Mouse (Mus musculus): ENCODE data around the gene Slc8a3. TPM values are rescaled to one million over a fixed set of nuclear protein-coding genes. Genes with fewer than 3 reads are reported as not detected.

The Slc8a3 gene
- total and polyA plus RNA-seq, 3 experiments = 0.11 TPM; not detected in 2

DNA sequence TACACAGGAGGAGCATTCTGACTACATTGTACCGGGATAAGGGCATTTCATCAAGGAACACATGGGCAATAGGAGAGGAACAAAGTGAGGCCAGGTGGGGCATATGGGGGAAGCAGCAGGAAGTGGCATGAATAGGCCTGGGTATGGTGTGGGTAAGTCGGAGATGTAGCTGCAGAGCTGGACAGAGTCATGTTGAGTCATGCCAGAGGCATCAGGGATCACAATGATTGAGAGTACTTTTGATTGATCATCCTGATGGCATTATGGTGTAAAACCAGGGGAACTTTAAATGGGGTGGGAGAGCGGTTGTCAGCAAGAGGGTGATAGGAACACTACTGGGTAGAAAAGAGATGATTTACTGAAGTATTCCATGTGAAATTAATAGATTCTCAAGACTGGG is 160.0 kb downstream of the Slc8a3 start:
- dilution Hi-C loops (cut with MboI; ENCODE audit: extremely low pct_ligation_motif_present, extremely low pct_unique_long_range_greater_than_20kb, low sequenced_read_pairs) = no loop called here

DNA sequence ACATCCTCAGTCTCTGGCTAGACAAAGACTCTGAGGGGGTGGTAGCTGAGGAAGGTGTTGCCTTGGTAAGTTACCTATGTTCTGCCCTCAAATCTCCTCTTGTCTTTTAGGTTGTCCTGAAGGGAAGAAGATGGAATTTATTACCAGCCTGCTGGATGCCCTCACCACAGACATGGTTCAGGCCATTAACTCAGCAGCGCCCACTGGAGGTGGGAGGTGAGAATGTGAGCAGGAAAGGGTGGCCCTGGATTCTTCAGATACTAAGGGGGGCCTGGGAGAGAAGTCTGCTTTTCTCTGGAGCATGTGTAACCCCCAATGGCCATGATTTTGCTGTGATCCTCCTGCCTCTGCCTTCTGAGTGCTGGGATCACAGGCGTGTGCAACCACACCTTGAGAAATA is 162.9 kb downstream of the Slc8a3 start:
- dilution Hi-C loops (cut with MboI; ENCODE audit: extremely low pct_ligation_motif_present, extremely low pct_unique_long_range_greater_than_20kb, low sequenced_read_pairs) (no loop called here), in situ Hi-C loops (cut with MboI; ENCODE audit: low pct_ligation_motif_present, low pct_unique_long_range_greater_than_20kb, low sequenced_read_pairs) (no loop called here)
- Histone ChIP-seq H3K27ac (ENCODE audit: insufficient read depth, low read depth) (no peak overlapping the region), H3K79me2 (replicated peaks; ENCODE audit: control insufficient read depth, extremely low read depth, insufficient read depth, poor library complexity, severe bottlenecking) (no peaks in the 10 kb centered on the region), H3K9ac (ENCODE audit: insufficient read depth, low read depth) (no peak overlapping the region), H3K9me3 (replicated peaks; ENCODE audit: low read length) (no peaks in the 10 kb centered on the region), H3K36me3 (replicated peaks in 1 of 2; ENCODE audit: control insufficient read depth in 1 of 2, insufficient read depth in 1 of 2, low read length in 1 of 2) (peaks cover 2 to 81% of the 10 kb centered on the region in 2 experiments), H3K4me2 (ENCODE audit: insufficient read depth, low read depth, poor library complexity, severe bottlenecking) (no peak overlapping the region), H3K27me3 (replicated peaks) (no peaks in the 10 kb centered on the region), H3K4me1 (ENCODE audit: control insufficient read depth in 1 of 2, insufficient read depth in 2 of 2) (no peaks in the 10 kb centered on the region), H3K4me3 (replicated peaks in 1 of 3; ENCODE audit: low read depth in 2 of 3, low read length in 2 of 3, poor library complexity in 1 of 3) (no peak overlapping the region)
- peak; percentile 17 for DNase-seq (ENCODE audit: extremely low read depth)
- TF ChIP-seq E2F4 (IDR thresholded peaks at IDR 0.05; ENCODE audit: insufficient replicate concordance, low read depth, low read length) (no peak), CHD2 (IDR thresholded peaks at IDR 0.05; ENCODE audit: low read length) (no peak), RAD21 (IDR thresholded peaks at IDR 0.05; ENCODE audit: low read depth, low read length) (peak; percentile 26), ELF1 (IDR thresholded peaks at IDR 0.05; ENCODE audit: low read depth, low read length) (no peak), SMC3 (IDR thresholded peaks at IDR 0.05; ENCODE audit: low read depth, low read length) (peak; percentile 47), GABPA (IDR thresholded peaks at IDR 0.05; ENCODE audit: insufficient replicate concordance, low read depth, low read length) (no peak), BHLHE40 (IDR thresholded peaks at IDR 0.05; ENCODE audit: low read depth, low read length) (no peak), NELFE (IDR thresholded peaks at IDR 0.05; ENCODE audit: low read depth, low read length) (no peak), TBP (conservative IDR thresholded peaks at IDR 0.05; ENCODE audit: low read depth, low read length) (no peak), USF2 (conservative IDR thresholded peaks at IDR 0.05; ENCODE audit: low read depth, low read length) (no peak), UBTF (IDR thresholded peaks at IDR 0.05; ENCODE audit: low read depth, low read length) (no peak), CTCF (conservative IDR thresholded peaks at IDR 0.05 in 1 of 2, IDR thresholded peaks at IDR 0.05 in 1 of 2; ENCODE audit: low read depth in 2 of 2, low read length in 2 of 2) (peak; percentile 53 to 62; a peak in 3 of 4 replicates), JUN (IDR thresholded peaks at IDR 0.05; ENCODE audit: insufficient read depth, low read depth, low read length) (no peak), SIN3A (IDR thresholded peaks at IDR 0.05; ENCODE audit: low read length) (no peak)

More for the DNA sequence above, 160.0 kb downstream of the Slc8a3 start:
- in situ Hi-C loops (cut with MboI; ENCODE audit: low pct_ligation_motif_present, low pct_unique_long_range_greater_than_20kb, low sequenced_read_pairs) = no loop called here
- H3K36me3 ChIP-seq (replicated peaks in 1 of 2; ENCODE audit: control insufficient read depth in 1 of 2, insufficient read depth in 1 of 2, low read length in 1 of 2) = peaks cover 2 to 71% of the 10 kb centered on the region in 2 experiments
- H3K27me3 ChIP-seq (replicated peaks) = no peaks in the 10 kb centered on the region
- H3K9ac ChIP-seq (ENCODE audit: insufficient read depth, low read depth) = no peak overlapping the region
- no peaks in the 10 kb centered on the region for H3K79me2 ChIP-seq (replicated peaks; ENCODE audit: control insufficient read depth, extremely low read depth, insufficient read depth, poor library complexity, severe bottlenecking)
- no peak overlapping the region for H3K27ac ChIP-seq (ENCODE audit: insufficient read depth, low read depth)
- no peaks in the 10 kb centered on the region for H3K9me3 ChIP-seq (replicated peaks; ENCODE audit: low read length)
- H3K4me1 ChIP-seq (ENCODE audit: control insufficient read depth in 1 of 2, insufficient read depth in 2 of 2) = no peaks in the 10 kb centered on the region
- H3K4me3 ChIP-seq (replicated peaks in 1 of 3; ENCODE audit: low read depth in 2 of 3, low read length in 2 of 3, poor library complexity in 1 of 3) = no peak overlapping the region
- H3K4me2 ChIP-seq (ENCODE audit: insufficient read depth, low read depth, poor library complexity, severe bottlenecking) = no peak overlapping the region
- TF ChIP-seq JUN (IDR thresholded peaks at IDR 0.05; ENCODE audit: insufficient read depth, low read depth, low read length) (no peak), MXI1 (IDR thresholded peaks at IDR 0.05; ENCODE audit: low read depth, low read length) (no peak), ZMIZ1 (IDR thresholded peaks at IDR 0.05; ENCODE audit: low read depth, low read length) (no peak), IRF4 (IDR thresholded peaks at IDR 0.05; ENCODE audit: low read depth, low read length) (no peak), CTCF (conservative IDR thresholded peaks at IDR 0.05 in 1 of 2, IDR thresholded peaks at IDR 0.05 in 1 of 2; ENCODE audit: low read depth in 2 of 2, low read length in 2 of 2) (no peak), BHLHE40 (IDR thresholded peaks at IDR 0.05; ENCODE audit: low read depth, low read length) (no peak), MAZ (IDR thresholded peaks at IDR 0.05; ENCODE audit: low read depth, low read length) (no peak), UBTF (IDR thresholded peaks at IDR 0.05; ENCODE audit: low read depth, low read length) (no peak), POLR2A (IDR thresholded peaks at IDR 0.05; ENCODE audit: low read depth, low read length) (no peak), NRF1 (IDR thresholded peaks at IDR 0.05; ENCODE audit: low read depth, low read length) (no peak), MEF2A (IDR thresholded peaks at IDR 0.05; ENCODE audit: borderline replicate concordance, low read depth, low read length) (no peak), E2F4 (IDR thresholded peaks at IDR 0.05; ENCODE audit: insufficient replicate concordance, low read depth, low read length) (no peak), ELF1 (IDR thresholded peaks at IDR 0.05; ENCODE audit: low read depth, low read length) (no peak), USF2 (conservative IDR thresholded peaks at IDR 0.05; ENCODE audit: low read depth, low read length) (no peak), POLR2AphosphoS2 (IDR thresholded peaks at IDR 0.05; ENCODE audit: low read depth, low read length) (no peak), RCOR1 (conservative IDR thresholded peaks at IDR 0.05; ENCODE audit: low read depth, low read length) (no peak), SMC3 (IDR thresholded peaks at IDR 0.05; ENCODE audit: low read depth, low read length) (no peak)
- DNase-seq (ENCODE audit: extremely low read depth) = no peak
